Mouse (Mus musculus) heart, embryonic 15.5 days (tissue): ENCODE data around the gene Vmn1r227. TPM values are rescaled to one million over a fixed set of nuclear protein-coding genes. Genes with fewer than 3 reads are reported as not detected.

ENCODE experiments used
- ATAC-seq: fragments of 200-750 bp; cut with Nextera tagmentation; replicated peaks from 2 replicates; pipeline ENCODE4 v1.8.0; 2017; ENCODE audit warnings: low read depth, moderate TSS enrichment; ENCODE audit not compliant: insufficient number of reproducible peaks, insufficient read depth, low FRiP score
- H3K27ac ChIP-seq: fragments of 300-500 bp; sonication (generic); 2 replicates; pipeline ENCODE4 v1.5.1; 2015; ENCODE audit warnings: mild to moderate bottlenecking, inconsistent platforms
- H3K27me3 ChIP-seq: fragments of 300-500 bp; sonication (generic); 2 replicates; pipeline ENCODE4 v1.6.1; 2015; ENCODE audit warnings: inconsistent platforms
- H3K36me3 ChIP-seq: fragments of 300-500 bp; sonication (generic); 2 replicates; pipeline ENCODE4 v1.6.1; 2015; ENCODE audit warnings: mild to moderate bottlenecking, inconsistent platforms
- H3K4me1 ChIP-seq: fragments of 300-500 bp; sonication (generic); replicated peaks from 2 replicates; pipeline ENCODE4 v1.6.1; 2015; ENCODE audit warnings: inconsistent platforms
- H3K4me2 ChIP-seq: fragments of 300-500 bp; sonication (generic); 2 replicates; pipeline ENCODE4 v1.6.1; 2015; ENCODE audit warnings: inconsistent platforms, mild to moderate bottlenecking, moderate library complexity
- H3K4me3 ChIP-seq: fragments of 300-500 bp; sonication (generic); 2 replicates; pipeline ENCODE4 v1.5.1; 2015; ENCODE audit warnings: mild to moderate bottlenecking, inconsistent platforms
- H3K9ac ChIP-seq: fragments of 300-500 bp; sonication (generic); 2 replicates; pipeline ENCODE4 v1.6.1; 2015; ENCODE audit warnings: mild to moderate bottlenecking, inconsistent platforms
- H3K9me3 ChIP-seq: fragments of 300-500 bp; sonication (generic); replicated peaks from 2 replicates; pipeline ENCODE4 v1.6.1; 2016; ENCODE audit warnings: inconsistent platforms
- WGBS: fragments of 180-500 bp; shearing (Covaris S2); methylation state at CpG from one replicate; pipeline ENCODE4 v1.1.7; 2015; ENCODE audit warnings: mixed read lengths; 5-methylcytosine and 5-hydroxymethylcytosine counted together
- polyA plus RNA-seq: library from polyadenylated mRNA; unstranded; fragments of >200 nt; fragmentation: Nextera tagmentation; extraction: Ambion mirVana; gene quantifications from 2 replicates; pipeline ENCODE4 v1.2.1, GENCODE M21; 2015

Gene Vmn1r227
- not detected in 2 replicates for polyA plus RNA-seq

- Histone ChIP-seq H3K4me3 (no peak within 1 kb of the TSS), H3K4me2 (no peak within 1 kb of the TSS), H3K36me3 (no peaks in the 10 kb centered on the region), H3K4me1 (no peaks in the 10 kb centered on the region), H3K27ac (no peak within 1 kb of the TSS), H3K9me3 (0 out of 2 replicates have a peak, but pooled peaks cover 6% of the 10 kb centered on the region), H3K9ac (no peak within 1 kb of the TSS), H3K27me3 (no peaks in the 10 kb centered on the region)
- ATAC-seq: no peak
- 21% methylated on average over 1 of the region's 1 CpGs for WGBS
These were observed at the start of gene Vmn1r227 for GRCm38 (mm10) chr17:20729543-20729942. Gene Vmn1r227 (plus strand): TSS chr17:20729843.

GRCm38 (mm10) chr17:20682543-20682942, 47.1 kb upstream of the Vmn1r227 start, which contains the start of gene Vmn1r226:
Gene Vmn1r226 (plus strand): TSS chr17:20682843.
- no peaks in the 10 kb centered on the region for H3K27me3 ChIP-seq
- no peaks in the 10 kb centered on the region for H3K9me3 ChIP-seq
- H3K4me3 ChIP-seq: no peak within 1 kb of the TSS
- H3K36me3 ChIP-seq: no peaks in the 10 kb centered on the region
- H3K27ac ChIP-seq: no peak within 1 kb of the TSS
- no peaks in the 10 kb centered on the region for H3K4me1 ChIP-seq
- no peak for ATAC-seq
- no peak within 1 kb of the TSS for H3K4me2 ChIP-seq
- H3K9ac ChIP-seq: no peak within 1 kb of the TSS

- Histone ChIP-seq H3K4me1 (no peaks in the 10 kb centered on the region), H3K27me3 (no peaks in the 10 kb centered on the region), H3K9ac (no peak within 1 kb of the TSS), H3K36me3 (no peaks in the 10 kb centered on the region), H3K4me3 (no peak within 1 kb of the TSS), H3K9me3 (no peaks in the 10 kb centered on the region), H3K27ac (no peak within 1 kb of the TSS), H3K4me2 (no peak within 1 kb of the TSS)
- ATAC-seq: no peak
These were observed 56.4 kb downstream of the Vmn1r227 start, which contains the start of gene Vmn1r228 for GRCm38 (mm10) chr17:20786057-20786456. Gene Vmn1r228 (minus strand): TSS chr17:20786157.

Other genes starting within 250 kb of the Vmn1r227 start
- not detected in 2 replicates for gene Vmn2r108, start 248.5 kb upstream of the Vmn1r227 start, polyA plus RNA-seq
- not detected in 2 replicates for gene Vmn1r225, start 231.7 kb upstream of the Vmn1r227 start, polyA plus RNA-seq
- not detected in 2 replicates for gene Vmn2r109, start 165.1 kb upstream of the Vmn1r227 start, polyA plus RNA-seq
- gene Vmn2r110, start 133.4 kb upstream of the Vmn1r227 start, polyA plus RNA-seq: not detected in 2 replicates
- gene Fpr-rs3, start 105.0 kb upstream of the Vmn1r227 start, polyA plus RNA-seq: not detected in 2 replicates
- not detected in 2 replicates for gene Vmn1r226, start 47.0 kb upstream of the Vmn1r227 start, polyA plus RNA-seq
- not detected in 2 replicates for gene Vmn1r228, start 56.3 kb downstream of the Vmn1r227 start, polyA plus RNA-seq
- not detected in 2 replicates for gene Vmn1r229, start 81.7 kb downstream of the Vmn1r227 start, polyA plus RNA-seq
- not detected in 2 replicates for gene Vmn1r230, start 110.6 kb downstream of the Vmn1r227 start, polyA plus RNA-seq
- gene Vmn1r231, start 175.2 kb downstream of the Vmn1r227 start, polyA plus RNA-seq: not detected in 2 replicates
- gene Vmn1r232, start 189.9 kb downstream of the Vmn1r227 start, polyA plus RNA-seq: not detected in 2 replicates
- 275 and 358 TPM in 2 replicates for gene Ppp2r1a, start 215.5 kb downstream of the Vmn1r227 start, polyA plus RNA-seq